Mouse (Mus musculus) lung, adult 2 months (tissue): ENCODE results near the gene Stk4.

ENCODE experiments used
- CTCF ChIP-seq: fragments of 200-500 bp; IDR thresholded peaks from 2 replicates; pipeline ENCODE4 v1.5.1; 2011; ENCODE audit warnings: mild to moderate bottlenecking, low read length, control low read depth; ENCODE audit not compliant: insufficient read depth
- POLR2A ChIP-seq: fragments of 200-500 bp; IDR thresholded peaks from 2 replicates; pipeline ENCODE4 v1.6.1; 2011; ENCODE audit warnings: low read depth, mild to moderate bottlenecking, control low read depth, low read length, borderline replicate concordance; ENCODE audit errors: extremely low read depth

GRCm38 (mm10) chr2:164081577-164081976, 11.5 kb downstream of the Stk4 start:
- TF ChIP-seq CTCF = no peak
- TF ChIP-seq POLR2A = no peak
